Mouse (Mus musculus) kidney, postnatal 0 days (tissue): ENCODE data around the gene Galnt2. TPM values are rescaled to one million over a fixed set of nuclear protein-coding genes. Genes with fewer than 3 reads are reported as not detected.
A peak's percentile ranks its signal among the peaks of the same experiment; 100 is the strongest.

Experiments
- ATAC-seq: fragments of 200-750 bp; cut with Nextera tagmentation; replicated peaks from 2 replicates; pipeline ENCODE4 v1.8.0; 2017; ENCODE audit warnings: low read depth, moderate number of reproducible peaks, moderate TSS enrichment, moderate library complexity; ENCODE audit not compliant: low FRiP score
- DNase-seq: peaks from one replicate; pipeline ENCODE4 v3.0.0-alpha.2; 2016; ENCODE audit warnings: low spot score
- H3K27ac ChIP-seq: fragments of 300-500 bp; sonication (generic); 2 replicates; pipeline ENCODE4 v1.5.1; 2014; ENCODE audit warnings: mild to moderate bottlenecking
- H3K27me3 ChIP-seq: fragments of 300-500 bp; sonication (generic); 2 replicates; pipeline ENCODE4 v1.6.1; 2014; ENCODE audit warnings: low read length, mixed read lengths; ENCODE audit not compliant: insufficient read depth
- H3K36me3 ChIP-seq: fragments of 300-500 bp; sonication (generic); 2 replicates; pipeline ENCODE4 v1.6.1; 2014; ENCODE audit warnings: low read length, mixed read lengths; ENCODE audit not compliant: insufficient read depth
- H3K4me1 ChIP-seq: fragments of 300-500 bp; sonication (generic); replicated peaks from 2 replicates; pipeline ENCODE4 v1.6.1; 2014; ENCODE audit warnings: antibody characterized with exemption, low read length, mixed read lengths; ENCODE audit not compliant: insufficient read depth
- H3K4me2 ChIP-seq: fragments of 300-500 bp; sonication (generic); 2 replicates; pipeline ENCODE4 v1.6.1; 2014; ENCODE audit warnings: mild to moderate bottlenecking, low read length, moderate library complexity, mixed read lengths
- H3K4me3 ChIP-seq: fragments of 300-500 bp; sonication (generic); replicated peaks from 2 replicates; pipeline ENCODE4 v1.5.1; 2014; ENCODE audit warnings: low read depth, low read length
- H3K9ac ChIP-seq: fragments of 300-500 bp; sonication (generic); 2 replicates; pipeline ENCODE4 v1.6.1; 2014; ENCODE audit warnings: low read depth, low read length
- H3K9me3 ChIP-seq: fragments of 300-500 bp; sonication (generic); replicated peaks from 2 replicates; pipeline ENCODE4 v1.6.1; 2016; ENCODE audit warnings: low read length, inconsistent platforms, mixed read lengths
- CTCF ChIP-seq: IDR thresholded peaks from 2 replicates; pipeline ENCODE4 v1.5.1; 2016; ENCODE audit warnings: antibody characterized with exemption, low read depth, mild to moderate bottlenecking, moderate library complexity
- WGBS: fragments of 180-500 bp; shearing (Covaris S2); extraction: QIAGEN DNeasy Blood & Tissue Kit; methylation state at CpG from one replicate; pipeline ENCODE4 v1.1.7; 2014; 5-methylcytosine and 5-hydroxymethylcytosine counted together
- polyA plus RNA-seq: library from polyadenylated mRNA; unstranded; fragments of >200 nt; fragmentation: Nextera tagmentation; extraction: Ambion mirVana; gene quantifications from 2 replicates; pipeline ENCODE4 v1.2.1, GENCODE M21; 2015

Galnt2 gene
- polyA plus RNA-seq, result 60.3 and 60.6 TPM in 2 replicates

DNA sequence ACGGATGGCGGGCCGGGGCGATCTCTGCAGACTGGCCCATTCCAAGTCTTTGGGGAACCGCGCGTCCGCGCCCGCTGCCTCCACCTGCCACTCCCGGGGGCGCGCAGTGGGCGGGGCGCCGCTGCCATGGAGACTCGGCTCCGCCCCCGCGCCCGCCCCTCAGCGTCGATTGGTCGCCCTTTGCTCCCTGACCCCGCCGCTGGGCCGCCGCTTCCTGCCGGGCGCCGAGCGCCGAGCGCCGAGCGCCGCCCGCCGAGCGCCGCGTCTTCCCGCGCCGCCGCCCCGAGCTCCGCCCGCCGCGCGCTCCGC is at the start of gene Galnt2:
Gene Galnt2 (plus strand): TSS at position 216 of the 309 bp plus-strand sequence.
- H3K4me3 ChIP-seq, result peak within 1 kb of the TSS; percentile 89
- H3K4me1 ChIP-seq, result no peaks in the 10 kb centered on the region; the same call in 1 of the 2 replicates
- H3K9me3 ChIP-seq, result no peaks in the 10 kb centered on the region
- peak; percentile 86 for DNase-seq
- H3K9ac ChIP-seq, result peak within 1 kb of the TSS; percentile 84
- TF ChIP-seq CTCF, result no peak
- peak within 1 kb of the TSS; percentile 80 for H3K27ac ChIP-seq
- no peaks in the 10 kb centered on the region for H3K36me3 ChIP-seq
- ATAC-seq, result peak; percentile 86
- H3K27me3 ChIP-seq, result no peaks in the 10 kb centered on the region
- peak within 1 kb of the TSS; percentile 98 for H3K4me2 ChIP-seq
- under 1% methylated on average over 47 of the region's 53 CpGs for WGBS

DNA sequence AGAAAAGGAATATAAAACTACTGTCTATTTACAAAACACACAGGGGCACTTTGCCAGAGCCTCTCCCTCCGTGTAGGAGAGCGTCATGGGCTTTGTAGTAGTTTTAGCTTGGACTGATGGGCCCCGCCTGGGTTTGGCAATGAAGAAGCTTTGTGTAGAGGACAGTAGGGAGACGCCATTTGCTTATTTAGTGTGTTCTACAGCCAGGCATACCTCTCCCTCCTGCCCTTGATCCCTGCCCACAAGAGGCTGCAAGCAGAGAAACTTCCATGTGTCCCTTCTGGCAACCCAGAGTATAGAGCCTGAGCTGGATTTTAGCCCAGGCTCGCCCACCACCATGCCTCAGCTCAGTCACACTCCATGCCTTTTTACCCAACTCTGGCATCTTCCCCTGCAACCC is 49.4 kb upstream of the Galnt2 start:
- Histone ChIP-seq H3K9me3 (no peaks in the 10 kb centered on the region), H3K36me3 (no peaks in the 10 kb centered on the region), H3K27me3 (no peaks in the 10 kb centered on the region), H3K4me1 (no peaks in the 10 kb centered on the region), H3K4me3 (no peak overlapping the region), H3K4me2 (no peak overlapping the region), H3K9ac (no peak overlapping the region), H3K27ac (no peak overlapping the region)
- DNase-seq (no peak), ATAC-seq (no peak)
- no peak for TF ChIP-seq CTCF
- WGBS, result 62% methylated on average over 5 of the region's 5 CpGs

DNA sequence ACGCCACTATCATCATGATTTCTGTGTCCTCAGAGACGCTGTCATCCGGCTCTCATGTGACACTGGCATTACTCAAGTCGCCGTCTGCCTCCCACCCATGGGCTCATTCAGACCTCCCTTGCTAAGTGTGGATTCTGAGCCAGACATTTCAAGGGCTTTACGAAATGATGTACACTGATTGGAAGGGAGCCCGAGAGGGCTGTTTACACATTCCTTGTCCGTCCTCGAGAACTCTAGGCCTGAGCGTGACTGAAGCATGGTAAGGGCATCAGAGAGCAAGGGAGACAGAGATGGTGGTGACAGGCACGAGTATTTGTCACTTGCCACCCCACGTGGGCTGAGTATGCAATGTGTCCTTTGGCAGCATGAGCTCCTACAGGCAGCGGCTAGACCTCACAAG is 49.0 kb upstream of the Galnt2 start:
- peak; percentile 51 for DNase-seq
- Histone ChIP-seq H3K36me3 (no peaks in the 10 kb centered on the region), H3K27me3 (no peaks in the 10 kb centered on the region), H3K4me1 (no peaks in the 10 kb centered on the region), H3K9ac (no peak overlapping the region), H3K27ac (no peak overlapping the region), H3K4me3 (no peak overlapping the region), H3K9me3 (no peaks in the 10 kb centered on the region), H3K4me2 (no peak overlapping the region)
- 41% methylated on average over 13 of the region's 13 CpGs for WGBS
- ATAC-seq, result no peak
- TF ChIP-seq CTCF, result no peak

DNA sequence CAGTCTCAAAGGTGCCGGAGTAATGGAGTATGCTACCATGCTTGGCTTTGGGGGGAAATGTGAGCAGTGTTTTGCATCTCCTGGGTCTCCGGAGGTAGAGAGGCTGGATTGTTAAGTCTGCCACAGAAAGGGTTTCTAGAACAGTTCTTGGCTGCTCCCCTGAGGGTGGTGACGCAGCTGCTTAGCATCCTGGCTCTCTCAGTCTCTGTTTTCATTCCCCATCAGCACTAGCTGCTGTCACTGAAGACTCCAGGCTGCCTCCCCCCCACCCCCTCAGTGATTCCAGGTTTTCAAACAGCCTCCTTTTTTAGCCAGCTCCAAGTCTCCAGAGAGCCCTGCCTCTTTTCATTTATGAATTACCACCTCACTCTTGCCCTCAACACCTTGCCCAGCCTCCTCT is 47.1 kb upstream of the Galnt2 start:
- Histone ChIP-seq H3K27ac (no peak overlapping the region), H3K27me3 (no peaks in the 10 kb centered on the region), H3K9ac (no peak overlapping the region), H3K9me3 (no peaks in the 10 kb centered on the region), H3K4me2 (no peak overlapping the region), H3K36me3 (no peaks in the 10 kb centered on the region), H3K4me1 (no peaks in the 10 kb centered on the region), H3K4me3 (no peak overlapping the region)
- WGBS, result 67% methylated on average over 3 of the region's 3 CpGs
- ATAC-seq, result no peak
- DNase-seq, result no peak
- no peak for TF ChIP-seq CTCF

DNA sequence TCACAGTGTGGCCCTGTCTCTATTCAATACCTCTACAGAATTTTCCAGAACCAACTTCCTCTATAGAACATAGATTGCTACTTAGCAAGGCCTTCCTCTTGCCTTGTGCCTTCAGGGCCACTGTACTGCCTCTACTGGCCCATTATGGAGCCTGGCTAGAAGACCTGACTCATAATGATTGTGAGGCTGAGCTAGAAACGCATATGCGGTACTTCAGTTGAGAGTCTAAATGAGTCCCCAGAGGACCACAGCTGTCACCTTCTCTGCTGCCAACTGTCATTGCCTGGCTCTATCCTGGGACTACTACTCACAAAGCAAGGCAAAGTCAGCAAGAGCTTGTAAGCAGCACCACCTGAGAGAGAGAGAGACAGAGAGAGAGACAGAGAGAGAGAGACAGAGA is 46.7 kb upstream of the Galnt2 start:
- no peak overlapping the region for H3K9ac ChIP-seq
- DNase-seq, result no peak
- WGBS, result 67% methylated on average over 2 of the region's 2 CpGs
- no peaks in the 10 kb centered on the region for H3K36me3 ChIP-seq
- no peak for TF ChIP-seq CTCF
- no peak for ATAC-seq
- no peak overlapping the region for H3K27ac ChIP-seq
- H3K4me3 ChIP-seq, result no peak overlapping the region
- H3K27me3 ChIP-seq, result no peaks in the 10 kb centered on the region
- no peaks in the 10 kb centered on the region for H3K4me1 ChIP-seq
- no peak overlapping the region for H3K4me2 ChIP-seq
- H3K9me3 ChIP-seq, result no peaks in the 10 kb centered on the region

DNA sequence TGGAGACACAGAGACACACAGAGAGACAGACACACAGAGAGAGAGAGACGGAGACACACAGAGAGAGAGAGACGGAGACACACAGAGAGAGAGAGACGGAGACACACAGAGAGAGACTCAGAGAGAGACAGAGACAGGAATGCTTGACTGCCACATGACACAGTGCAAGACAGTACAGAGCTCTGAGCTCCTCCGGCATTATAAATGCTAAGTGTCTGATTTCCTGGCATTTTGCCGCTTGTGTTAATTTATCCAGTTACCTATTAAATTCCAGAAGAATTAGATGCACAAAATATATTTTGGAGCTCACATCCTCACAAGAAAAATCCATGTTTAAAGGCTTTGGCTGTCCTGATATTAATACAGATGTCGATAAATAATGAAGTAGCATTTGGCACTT is 46.1 kb upstream of the Galnt2 start:
- DNase-seq (no peak), ATAC-seq (no peak)
- Histone ChIP-seq H3K9ac (no peak overlapping the region), H3K36me3 (no peaks in the 10 kb centered on the region), H3K27ac (no peak overlapping the region), H3K9me3 (no peaks in the 10 kb centered on the region), H3K4me3 (no peak overlapping the region), H3K27me3 (no peaks in the 10 kb centered on the region), H3K4me2 (no peak overlapping the region), H3K4me1 (no peaks in the 10 kb centered on the region)
- no peak for TF ChIP-seq CTCF
- WGBS, result 70% methylated on average over 6 of the region's 6 CpGs

DNA sequence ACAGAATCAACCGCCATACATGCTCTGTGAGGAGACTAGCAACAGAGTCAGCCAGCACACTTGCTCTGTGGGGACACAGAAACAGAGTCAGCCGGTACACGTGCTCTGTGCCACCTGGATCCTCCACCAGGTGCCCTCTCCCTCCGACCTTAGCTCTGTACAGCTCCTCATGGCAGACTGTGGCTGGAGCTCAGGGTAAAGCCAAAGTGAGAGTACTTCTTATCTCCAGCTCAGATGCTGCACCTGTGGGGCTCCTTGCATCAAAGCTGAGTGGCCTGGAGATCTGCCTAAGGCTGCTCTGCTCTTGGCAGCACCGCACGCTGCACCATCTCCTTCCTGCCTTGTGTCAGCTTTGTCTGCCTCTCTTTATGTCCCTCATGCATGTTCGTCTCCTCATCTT is 40.8 kb upstream of the Galnt2 start:
- H3K4me1 ChIP-seq, result no peaks in the 10 kb centered on the region
- ATAC-seq, result no peak
- no peak overlapping the region for H3K9ac ChIP-seq
- no peak overlapping the region for H3K27ac ChIP-seq
- no peak overlapping the region for H3K4me2 ChIP-seq
- H3K27me3 ChIP-seq, result no peaks in the 10 kb centered on the region
- H3K9me3 ChIP-seq, result no peaks in the 10 kb centered on the region
- H3K4me3 ChIP-seq, result no peak overlapping the region
- TF ChIP-seq CTCF, result no peak
- DNase-seq, result no peak
- H3K36me3 ChIP-seq, result no peaks in the 10 kb centered on the region
- WGBS, result 81% methylated on average over 7 of the region's 7 CpGs
